Mouse (Mus musculus) testis, adult 2 months (tissue): ENCODE data around the gene Pip5k1b.

Source experiments
- CTCF ChIP-seq: fragments of 200-500 bp; IDR thresholded peaks from 2 replicates; pipeline ENCODE4 v1.5.1; 2012; ENCODE audit warnings: low read depth, mild to moderate bottlenecking, inconsistent platforms, low read length, moderate library complexity; ENCODE audit not compliant: control insufficient read depth, insufficient read depth, insufficient replicate concordance
- POLR2A ChIP-seq: fragments of 200-500 bp; IDR thresholded peaks from 2 replicates; pipeline ENCODE4 v1.6.1; 2012; ENCODE audit warnings: low read depth, mild to moderate bottlenecking, inconsistent platforms, low read length, moderate library complexity; ENCODE audit not compliant: control insufficient read depth

DNA sequence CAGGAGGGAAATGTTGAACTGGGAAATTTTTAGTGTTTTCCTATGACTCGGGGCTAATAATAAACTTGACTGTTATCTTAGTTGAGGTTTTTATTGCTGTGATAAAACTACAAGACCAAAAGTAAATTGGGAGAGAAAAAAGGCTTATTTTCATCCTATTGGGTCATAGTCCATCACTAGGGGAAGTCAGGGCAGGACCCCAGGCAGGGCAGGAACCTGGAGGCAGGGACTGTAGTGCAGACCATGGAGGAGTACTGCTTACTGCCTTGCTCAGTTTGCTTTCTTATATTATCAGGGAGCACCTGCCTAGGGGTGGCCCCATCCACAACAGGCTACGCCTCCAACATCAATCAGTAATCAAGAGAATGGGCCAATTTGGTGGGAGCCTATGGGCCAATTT is 101.2 kb downstream of the Pip5k1b start:
- TF ChIP-seq POLR2A: no peak
- no peak for TF ChIP-seq CTCF
